Mouse (Mus musculus) urinary bladder, postnatal 4 days (tissue): ENCODE data around the gene Tas2r121.
"Not testable (repeated sequence)": the region's sequence is repeated elsewhere in the genome, so short reads cannot be mapped to it uniquely, and the experiment has no call there.

Experiments
- DNase-seq, 2 experiments: peaks; one replicate each; pipeline ENCODE4 v3.0.0; 2021 to 2022; ENCODE audit warnings: low spot score in 2 of 2

Gene Tas2r121

DNA sequence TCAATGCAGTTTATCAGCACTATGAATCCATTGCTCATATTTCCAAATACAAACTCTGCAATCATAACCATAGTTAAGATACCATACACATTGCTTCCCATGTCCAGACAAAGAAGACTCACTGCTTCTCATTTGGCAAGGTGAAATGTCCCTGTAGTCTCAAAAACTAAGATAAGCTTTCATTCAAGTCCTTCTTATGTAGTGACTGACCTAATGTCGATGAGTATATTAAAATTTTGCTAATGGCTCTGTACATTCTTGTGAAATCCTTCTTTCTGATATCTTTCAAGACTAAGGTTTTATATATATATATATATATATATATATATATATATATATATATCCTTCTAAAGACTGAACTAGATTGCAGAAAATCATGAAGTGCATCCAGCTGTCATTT lies at the start of gene Tas2r121:
Gene Tas2r121, minus strand, starts transcription at position 101 of the 400 bp plus-strand sequence.
- no peak for DNase-seq

DNA sequence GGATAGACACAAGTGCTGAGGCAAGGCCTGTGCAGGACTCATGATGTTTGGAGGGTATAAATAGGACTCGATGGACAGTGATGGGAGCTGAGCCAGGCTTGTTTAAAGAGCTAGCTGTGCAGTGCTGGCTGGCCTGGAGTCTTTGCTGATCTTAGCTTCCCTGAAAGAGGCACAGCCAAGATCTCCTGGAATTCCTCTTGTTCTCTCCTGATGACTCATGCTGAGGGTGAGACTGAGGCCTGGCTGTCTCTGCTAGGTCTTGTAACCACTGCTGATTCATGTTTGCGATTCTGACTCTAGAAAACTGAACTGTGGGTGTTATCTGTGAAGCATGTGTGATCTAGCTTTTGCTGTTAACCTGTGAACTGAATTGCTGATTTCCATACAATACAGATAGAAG lies 49.4 kb upstream of the Tas2r121 start:
- no peak for DNase-seq

- no peak for DNase-seq
Observed at GRCm38 (mm10) chr6:132737935-132738334, 37.1 kb upstream of the Tas2r121 start, which contains the start of gene Tas2r115. TSS of gene Tas2r115 (minus strand) at chr6:132738035.

DNA sequence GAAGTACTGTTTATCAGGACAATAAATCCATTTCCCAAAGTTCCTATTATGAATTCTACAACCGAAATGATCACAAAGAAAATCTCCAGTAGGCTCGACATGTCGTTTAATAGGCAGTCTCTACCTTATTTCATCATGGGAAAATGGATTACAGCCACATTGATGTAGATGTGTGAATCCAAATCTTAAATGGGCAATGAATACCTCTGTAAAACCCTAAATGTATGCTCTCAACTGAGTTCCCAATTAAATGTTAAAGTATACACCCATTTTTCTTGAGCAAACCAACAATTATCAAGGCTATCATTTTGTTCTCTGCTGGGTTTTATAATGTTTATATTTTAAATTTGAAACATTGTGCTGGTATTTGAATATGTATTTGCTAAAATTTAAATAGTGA lies 11.0 kb upstream of the Tas2r121 start, which contains the start of gene Tas2r122:
Gene Tas2r122, minus strand, starts transcription at position 101 of the 400 bp plus-strand sequence.
- no peak for DNase-seq

DNA sequence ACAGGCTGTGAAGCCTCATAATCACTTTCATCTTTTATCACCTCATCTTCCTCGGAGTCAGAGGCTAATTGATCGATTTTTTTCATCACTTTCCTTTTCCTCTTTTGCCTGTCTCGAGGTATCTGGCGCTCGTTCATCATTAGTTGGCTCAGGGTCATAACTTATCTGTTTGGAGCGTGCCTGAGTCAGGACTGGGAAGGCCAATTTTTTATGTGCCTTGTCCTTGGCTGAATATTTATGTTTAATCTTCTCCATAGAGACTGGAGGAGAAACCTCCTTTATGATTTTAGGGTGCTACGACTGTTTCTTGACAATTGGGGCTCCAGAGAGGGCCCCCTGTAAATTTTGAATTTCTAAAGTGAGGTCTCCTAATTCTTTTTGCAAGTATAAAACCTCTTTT lies 9.2 kb downstream of the Tas2r121 start:
- DNase-seq, result not testable (repeated sequence)

DNA sequence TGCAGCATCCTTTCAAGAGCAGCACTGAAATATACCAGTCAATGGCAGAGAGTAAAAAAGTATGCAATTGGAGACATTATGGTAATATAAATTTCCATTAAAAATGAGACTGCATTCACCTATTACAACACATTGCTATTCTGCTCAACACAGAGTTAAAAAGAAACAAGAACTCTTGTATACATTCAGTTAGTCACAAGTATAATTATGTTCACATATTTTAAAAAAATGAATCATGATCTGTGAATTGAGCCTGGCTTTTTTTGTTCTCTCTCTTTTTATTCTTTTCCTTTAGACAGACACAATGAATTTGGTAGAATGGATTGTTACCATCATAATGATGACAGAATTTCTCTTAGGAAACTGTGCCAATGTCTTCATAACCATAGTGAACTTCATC lies 44.2 kb downstream of the Tas2r121 start, which contains the start of gene Tas2r120:
Gene Tas2r120, plus strand, starts transcription at position 301 of the 400 bp plus-strand sequence.
- DNase-seq, result no peak

- no peak for DNase-seq
Observed at GRCm38 (mm10) chr6:132651426-132651825, 49.4 kb downstream of the Tas2r121 start, which contains the start of gene A630073D07Rik. TSS of gene A630073D07Rik (minus strand) at chr6:132651526.
